Mouse (Mus musculus) lung, postnatal 0 days (tissue): ENCODE measurements around the gene Olfr784.
"Not testable (repeated sequence)": the region's sequence is repeated elsewhere in the genome, so short reads cannot be mapped to it uniquely, and the experiment has no call there.

Experiments
- CTCF ChIP-seq: IDR thresholded peaks from 2 replicates; pipeline ENCODE4 v1.5.1; 2016; ENCODE audit warnings: antibody characterized with exemption, mild to moderate bottlenecking
- EP300 ChIP-seq: IDR thresholded peaks from 2 replicates; pipeline ENCODE4 v1.6.1; 2016; ENCODE audit warnings: antibody characterized with exemption, mild to moderate bottlenecking, control low read depth

- TF ChIP-seq CTCF, EP300: not testable (repeated sequence)
These were observed 27.4 kb upstream of the Olfr784 start for GRCm38 (mm10) chr10:129356496-129356895.
